Mouse (Mus musculus): Measurements from ENCODE around the gene Cdkn1b.

The Cdkn1b gene

DNA sequence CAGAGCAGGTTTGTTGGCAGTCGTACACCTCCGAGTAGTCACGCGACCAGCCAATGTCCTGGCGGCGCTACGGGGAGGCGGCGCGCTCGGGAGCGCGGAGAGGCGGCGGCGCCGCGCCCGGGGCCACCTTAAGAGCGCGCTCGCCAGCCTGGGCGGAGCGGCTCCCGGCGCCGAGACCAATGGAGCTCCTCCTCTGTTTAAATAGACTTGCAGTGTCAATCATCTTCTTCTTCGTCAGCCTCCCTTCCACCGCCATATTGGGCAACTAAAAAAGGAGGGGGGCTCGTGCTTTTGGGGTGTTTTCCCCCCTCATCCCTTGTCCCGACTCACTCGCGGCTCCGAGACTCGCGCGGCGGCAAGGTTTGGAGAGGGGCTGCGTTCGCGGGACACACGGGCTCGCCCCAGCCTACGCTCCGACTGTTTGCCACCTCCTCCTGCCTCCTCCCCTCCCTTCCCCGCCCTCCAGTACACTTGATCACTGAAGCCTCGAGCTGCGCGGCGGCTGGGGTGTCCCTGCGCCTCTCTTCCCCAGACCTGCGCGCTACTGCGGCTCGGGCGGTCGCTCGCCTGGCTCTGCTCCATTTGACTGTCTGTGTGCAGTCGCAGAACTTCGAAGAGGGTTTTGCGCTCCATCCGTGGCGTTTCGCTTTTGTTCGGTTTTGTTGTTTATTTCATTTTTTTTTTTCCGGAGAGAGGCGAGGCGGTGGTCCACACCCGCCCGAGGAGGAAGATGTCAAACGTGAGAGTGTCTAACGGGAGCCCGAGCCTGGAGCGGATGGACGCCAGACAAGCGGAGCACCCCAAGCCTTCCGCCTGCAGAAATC is at the start of gene Cdkn1b:
Gene Cdkn1b (plus strand): TSS at position 212 of the 824 bp plus-strand sequence.
- DNase-seq (ENCODE audit: low spot score in 2 of 2) = peak; percentile 55 to 89

DNA sequence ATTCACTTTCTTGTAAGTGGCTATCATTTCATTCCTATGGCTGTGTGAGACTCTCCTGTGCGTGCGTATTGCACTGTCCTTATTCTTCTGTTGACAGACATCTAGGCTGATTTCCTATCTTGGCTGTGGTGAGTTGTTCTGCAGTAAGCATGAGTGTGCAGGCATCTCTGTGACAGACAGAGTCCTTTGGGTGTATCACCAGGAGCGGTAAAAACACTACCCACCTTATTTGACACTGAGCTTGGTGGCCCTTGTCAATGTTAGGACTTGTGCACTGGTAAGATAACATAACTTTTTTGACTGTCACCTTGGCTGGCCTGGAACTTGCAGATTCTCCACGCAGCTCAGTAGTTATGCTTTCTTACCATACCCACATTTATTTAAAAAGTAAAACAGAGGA is 49.3 kb upstream of the Cdkn1b start:
- no peak for DNase-seq (ENCODE audit: low spot score in 2 of 2)

DNA sequence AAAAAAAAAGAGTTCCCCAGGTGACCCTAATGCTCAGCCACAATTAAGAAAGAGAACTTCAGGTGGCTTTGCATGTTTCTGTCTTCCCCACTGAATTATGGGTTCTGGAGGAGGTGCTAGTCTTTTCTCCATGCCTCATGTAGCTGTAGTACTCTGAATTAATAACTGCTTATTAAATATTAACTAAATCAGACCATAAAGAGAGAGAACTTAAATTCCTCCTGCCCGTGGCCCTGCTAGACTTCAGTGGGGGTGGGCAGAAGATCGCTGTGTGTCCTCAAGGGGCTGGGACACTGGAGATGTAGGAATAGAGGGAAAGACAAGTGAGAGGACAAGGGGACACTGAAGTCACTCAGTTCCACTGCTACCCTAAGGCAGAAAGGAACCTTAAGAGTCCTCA is 48.0 kb upstream of the Cdkn1b start:
- DNase-seq (ENCODE audit: low spot score in 2 of 2) = no peak

DNA sequence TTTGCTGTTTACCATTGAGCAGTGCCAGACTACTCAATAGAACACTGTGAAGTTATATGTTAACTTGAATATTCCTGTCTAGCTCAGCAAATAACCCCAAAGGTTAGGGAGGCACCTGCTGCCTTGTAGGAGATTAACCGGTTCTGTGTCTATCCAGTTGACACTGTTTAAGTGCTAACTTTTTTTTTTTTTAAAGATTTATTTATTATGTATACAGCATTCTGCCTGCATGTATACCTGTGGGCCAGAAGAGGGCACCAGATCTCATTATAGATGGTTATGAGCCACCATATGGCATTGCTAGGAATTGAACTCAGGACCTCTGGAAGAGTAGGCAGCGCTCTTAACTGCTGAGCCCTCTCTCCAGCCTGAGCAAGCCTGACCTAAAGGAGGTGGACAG is 47.2 kb upstream of the Cdkn1b start:
- no peak for DNase-seq (ENCODE audit: low spot score in 2 of 2)

DNA sequence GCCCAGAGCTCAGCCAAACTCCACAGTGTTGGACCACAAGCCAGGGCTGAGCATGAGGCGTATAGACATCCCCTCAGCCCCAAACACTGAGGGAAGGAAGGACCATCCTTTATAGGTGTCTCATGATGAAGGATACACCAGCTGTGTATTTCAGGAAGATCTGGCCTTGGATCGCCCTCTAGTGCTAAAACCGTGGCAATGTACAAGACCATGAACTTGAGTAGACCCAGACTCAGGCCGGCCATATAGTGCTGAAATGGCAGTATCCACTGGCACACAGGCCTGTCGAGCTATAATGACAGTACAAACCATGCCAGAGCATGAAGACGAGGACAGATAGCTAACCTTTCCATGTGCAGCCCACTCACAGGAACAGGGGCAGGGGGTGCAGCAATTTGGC is 43.4 kb upstream of the Cdkn1b start:
- no peak for DNase-seq (ENCODE audit: low spot score in 2 of 2)

DNA sequence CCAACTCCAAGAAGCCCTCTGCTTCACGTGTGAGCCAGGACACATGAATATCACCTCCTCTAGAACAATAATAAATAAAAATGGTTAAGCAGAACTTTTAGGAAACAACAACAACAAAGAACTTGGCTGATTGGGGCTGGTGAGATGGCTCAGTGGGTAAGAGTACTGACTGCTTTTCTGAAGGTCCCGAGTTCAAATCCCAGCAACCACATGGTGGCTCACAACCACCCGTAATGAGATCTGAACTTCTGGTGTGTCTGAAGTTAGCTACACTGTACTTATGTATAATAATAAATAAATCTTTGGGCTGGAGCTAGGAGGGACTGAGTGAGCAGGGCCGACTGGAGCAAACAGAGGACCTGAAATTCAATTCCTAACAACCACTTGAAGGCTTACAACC is 42.9 kb upstream of the Cdkn1b start:
- DNase-seq (ENCODE audit: low spot score in 2 of 2) = no peak

DNA sequence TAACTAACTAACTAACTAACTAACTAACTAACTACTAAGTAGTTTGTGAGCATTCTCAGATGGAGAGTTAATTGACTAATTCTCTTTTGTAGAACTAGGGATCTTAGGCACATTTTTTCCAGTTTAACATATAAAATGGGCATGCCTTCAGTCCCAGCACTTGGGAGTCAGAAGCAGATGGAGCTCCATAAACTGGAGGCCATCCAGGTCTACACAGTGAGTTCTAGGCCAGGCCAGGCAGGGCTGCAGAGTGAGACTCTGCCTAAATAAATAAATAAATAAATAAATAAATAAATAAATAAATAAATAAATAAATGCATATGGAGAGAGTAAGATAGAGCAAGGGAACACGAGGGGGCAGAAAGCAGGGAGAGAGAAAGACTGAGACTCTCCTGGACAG is 42.3 kb upstream of the Cdkn1b start:
- DNase-seq (ENCODE audit: low spot score in 2 of 2) = no peak

DNA sequence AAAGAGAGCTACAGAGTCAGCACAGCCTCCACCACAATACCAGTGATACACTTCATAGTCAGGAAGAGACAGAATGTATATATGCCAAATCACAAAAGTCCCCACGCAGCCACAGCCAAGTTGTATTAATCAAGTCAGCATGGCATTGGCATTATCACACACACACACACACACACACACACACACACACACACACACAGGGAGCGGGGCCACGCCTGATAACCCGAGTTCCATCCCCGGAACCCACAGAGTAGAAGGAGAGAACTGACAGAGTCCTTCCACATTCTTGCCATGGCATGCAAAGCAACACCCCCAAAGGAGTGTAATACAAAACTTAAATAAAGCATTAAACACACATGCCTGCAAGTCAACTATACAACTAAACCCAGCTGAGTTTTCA is 40.6 kb upstream of the Cdkn1b start:
- DNase-seq (ENCODE audit: low spot score in 2 of 2) = no peak

DNA sequence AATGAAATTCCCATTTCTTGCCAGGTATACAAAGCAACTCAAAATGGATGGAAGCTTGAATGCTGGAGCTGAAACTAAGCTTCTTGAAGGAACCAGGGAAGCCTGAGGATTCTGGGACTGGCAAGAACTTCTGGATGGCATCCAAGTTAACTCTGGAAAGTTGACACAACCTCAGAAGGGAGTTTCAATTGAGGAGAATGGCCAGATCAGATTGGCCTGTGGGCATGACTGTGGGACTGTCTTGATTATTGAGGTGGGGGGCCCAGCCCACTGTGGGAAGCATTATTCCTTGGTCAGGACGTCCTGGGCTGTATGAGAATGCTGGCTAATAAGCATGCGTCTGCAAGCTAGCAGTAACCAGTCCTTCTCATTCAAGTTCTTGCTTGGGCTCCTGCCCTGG is 40.2 kb upstream of the Cdkn1b start:
- DNase-seq (ENCODE audit: low spot score in 2 of 2) = no peak

DNA sequence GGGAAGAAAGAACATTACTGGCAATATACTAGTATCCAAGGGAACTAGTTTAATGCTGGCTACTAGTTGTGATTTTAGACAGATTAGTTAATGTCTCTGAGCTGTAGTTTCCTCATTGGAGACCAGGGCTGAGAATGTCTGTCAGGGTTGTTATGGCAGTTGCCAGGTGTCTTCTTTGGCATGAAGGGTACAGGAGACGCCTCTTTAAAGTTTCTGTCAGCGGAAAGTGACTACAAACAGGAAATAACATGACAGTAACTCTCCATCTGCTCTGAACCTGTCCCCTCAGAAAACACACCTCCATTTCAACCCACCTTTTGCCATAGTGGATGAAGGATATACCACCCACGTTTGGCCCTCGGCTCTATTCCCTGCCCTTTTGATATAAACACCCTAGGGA is 36.5 kb upstream of the Cdkn1b start:
- no peak for DNase-seq (ENCODE audit: low spot score in 2 of 2)

DNA sequence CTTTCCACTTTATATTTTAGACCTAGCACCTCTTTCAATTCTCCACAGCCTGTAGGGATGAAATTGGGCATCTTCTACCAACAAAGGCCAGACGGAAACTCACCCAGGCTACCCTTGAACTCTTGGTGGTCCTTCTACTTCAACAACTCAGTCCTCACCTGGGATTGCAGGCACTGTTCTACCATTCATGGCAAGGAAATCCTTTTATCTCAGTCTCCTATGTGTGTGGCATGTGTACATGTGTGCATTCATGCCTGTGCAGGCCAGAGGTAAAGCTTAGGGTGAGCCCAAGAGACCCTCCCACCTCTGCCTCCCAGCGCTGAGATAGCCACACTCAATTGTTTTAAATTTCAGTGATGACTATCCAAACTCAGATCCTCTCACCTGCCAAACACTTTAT is 34.7 kb upstream of the Cdkn1b start:
- no peak for DNase-seq (ENCODE audit: low spot score in 2 of 2)

DNA sequence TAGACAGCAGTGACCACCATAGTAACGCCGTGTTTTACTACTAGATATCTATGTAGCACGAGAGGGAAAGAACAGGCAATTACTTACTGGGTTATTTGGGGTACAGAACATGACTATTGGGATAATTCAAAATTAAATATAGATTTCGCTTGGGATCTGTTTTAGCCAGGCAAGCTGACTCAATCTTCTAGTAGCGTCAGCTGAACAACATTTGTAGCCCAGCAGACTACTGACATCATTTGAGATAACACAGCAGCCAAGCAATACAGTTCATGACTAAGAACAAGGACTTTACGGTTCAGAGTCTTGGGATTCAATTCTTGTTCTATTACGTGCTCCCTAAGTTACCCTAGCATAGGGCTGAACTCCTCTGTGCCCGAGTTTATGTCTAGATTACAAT is 33.7 kb upstream of the Cdkn1b start:
- no peak for DNase-seq (ENCODE audit: low spot score in 2 of 2)

DNA sequence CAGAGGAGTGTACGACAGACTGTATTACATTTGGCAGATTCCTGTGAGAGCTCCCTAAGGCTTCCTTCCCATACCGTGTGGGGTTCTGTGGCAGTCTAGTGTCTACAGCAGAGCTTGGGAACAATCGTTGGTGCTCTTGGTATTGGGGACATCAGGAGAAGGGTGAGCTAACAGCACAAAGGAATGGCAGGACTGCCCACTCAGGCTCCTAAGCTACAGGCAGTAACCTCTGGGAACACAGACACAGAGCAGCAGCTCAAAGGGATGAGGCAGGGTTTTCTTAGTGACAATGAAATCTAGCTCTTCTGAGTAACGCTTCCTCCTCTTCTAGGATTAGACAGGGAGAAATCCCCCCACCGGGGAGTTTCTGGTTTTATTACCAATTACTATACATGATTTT is 33.2 kb upstream of the Cdkn1b start:
- peak in 1 of 2 experiments; percentile 10 for DNase-seq (ENCODE audit: low spot score in 2 of 2)

DNA sequence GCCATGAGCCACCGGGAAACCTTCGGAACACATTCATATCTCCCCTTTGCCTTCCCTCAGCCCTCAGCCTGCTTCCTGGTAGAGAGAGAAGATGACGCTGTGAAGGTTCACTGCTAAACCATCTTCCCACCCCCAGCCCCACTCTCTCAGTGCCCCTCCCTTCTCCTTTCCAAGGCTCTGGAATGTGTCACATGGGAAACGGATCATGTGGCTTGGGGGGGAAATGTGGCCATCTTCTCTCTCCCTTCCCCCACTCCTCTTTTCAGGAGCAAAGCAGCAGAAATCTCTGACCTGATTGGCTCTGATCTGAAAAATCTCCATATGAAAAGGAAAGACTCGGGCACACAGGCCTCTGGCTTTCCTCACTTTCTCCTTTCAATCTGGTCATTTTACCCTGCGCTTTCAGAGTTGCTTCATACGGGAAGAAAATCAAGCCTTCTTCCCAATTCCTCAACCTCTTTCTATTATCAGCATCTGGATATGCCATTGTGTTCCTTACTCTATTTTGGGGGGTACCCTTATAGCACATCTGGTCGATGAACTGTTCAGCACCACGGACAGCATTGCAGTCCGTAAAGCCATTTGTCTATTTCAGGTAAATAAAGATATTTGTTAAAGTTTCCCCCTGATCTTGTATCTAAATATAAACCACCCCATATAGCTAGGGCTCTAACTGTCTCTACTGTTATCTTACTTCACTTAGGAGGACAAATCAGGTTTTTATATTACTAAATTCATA is 32.3 kb upstream of the Cdkn1b start:
- DNase-seq (ENCODE audit: low spot score in 2 of 2) = peak; percentile 68 to 81

DNA sequence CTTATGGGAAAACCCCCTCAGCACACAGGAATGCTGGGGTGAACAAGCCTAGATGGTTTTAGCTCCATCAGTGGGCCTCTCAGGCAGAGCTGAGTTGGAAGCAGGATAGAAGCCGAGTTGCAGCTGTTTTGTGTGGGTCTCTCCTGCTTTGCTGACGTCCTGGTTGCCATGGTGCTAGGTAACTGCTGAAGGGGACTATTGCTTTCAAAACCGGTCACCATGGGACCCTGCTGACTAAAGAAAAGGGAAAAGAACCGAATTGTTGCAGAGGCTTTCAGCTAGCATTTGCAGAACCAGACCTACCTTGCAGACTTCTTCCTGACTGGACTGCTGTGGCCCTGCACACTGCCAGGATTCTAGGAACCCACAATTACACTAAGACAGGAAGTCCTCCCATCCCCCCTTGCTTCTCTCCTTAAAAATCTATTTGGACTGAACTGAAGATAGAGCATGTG is 31.6 kb upstream of the Cdkn1b start:
- DNase-seq (ENCODE audit: low spot score in 2 of 2) = peak in 1 of 2 experiments; percentile 21

DNA sequence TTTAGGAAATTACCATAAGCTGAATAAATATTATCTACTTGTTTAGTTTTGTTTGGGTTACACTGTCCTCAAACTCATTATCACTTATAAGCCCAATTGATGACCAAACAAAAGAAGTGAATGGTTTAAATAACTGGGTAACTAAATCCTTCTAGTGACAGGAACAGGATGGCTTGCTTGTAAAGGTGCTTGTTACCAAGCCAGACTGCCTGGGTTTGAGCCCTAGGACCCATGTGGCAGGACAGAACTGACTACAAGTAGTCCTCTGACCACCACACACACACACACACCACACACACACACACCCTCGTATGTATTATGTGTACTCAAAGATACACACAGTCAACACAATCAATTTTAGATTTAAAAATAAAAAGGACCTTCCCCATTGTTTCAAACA is 30.4 kb upstream of the Cdkn1b start:
- no peak for DNase-seq (ENCODE audit: low spot score in 2 of 2)

DNA sequence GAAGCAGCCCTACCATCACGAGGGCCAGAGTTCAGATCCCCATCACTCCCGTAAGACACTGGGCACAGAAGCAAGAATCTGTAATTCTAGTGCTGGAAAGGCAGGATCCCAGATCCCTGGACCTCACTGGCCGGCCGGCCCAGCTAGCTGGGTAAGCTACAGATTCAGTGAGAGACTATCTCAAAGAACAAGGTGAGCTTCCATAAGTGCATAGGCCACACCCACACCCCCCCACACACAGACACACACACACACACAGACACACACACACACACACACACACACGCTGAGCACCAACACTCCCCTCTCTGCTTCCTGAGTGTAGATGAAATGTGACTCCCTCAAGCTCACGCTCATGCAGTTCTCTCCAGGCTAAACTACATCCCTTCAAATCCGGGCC is 29.8 kb upstream of the Cdkn1b start:
- DNase-seq (ENCODE audit: low spot score in 2 of 2) = no peak

DNA sequence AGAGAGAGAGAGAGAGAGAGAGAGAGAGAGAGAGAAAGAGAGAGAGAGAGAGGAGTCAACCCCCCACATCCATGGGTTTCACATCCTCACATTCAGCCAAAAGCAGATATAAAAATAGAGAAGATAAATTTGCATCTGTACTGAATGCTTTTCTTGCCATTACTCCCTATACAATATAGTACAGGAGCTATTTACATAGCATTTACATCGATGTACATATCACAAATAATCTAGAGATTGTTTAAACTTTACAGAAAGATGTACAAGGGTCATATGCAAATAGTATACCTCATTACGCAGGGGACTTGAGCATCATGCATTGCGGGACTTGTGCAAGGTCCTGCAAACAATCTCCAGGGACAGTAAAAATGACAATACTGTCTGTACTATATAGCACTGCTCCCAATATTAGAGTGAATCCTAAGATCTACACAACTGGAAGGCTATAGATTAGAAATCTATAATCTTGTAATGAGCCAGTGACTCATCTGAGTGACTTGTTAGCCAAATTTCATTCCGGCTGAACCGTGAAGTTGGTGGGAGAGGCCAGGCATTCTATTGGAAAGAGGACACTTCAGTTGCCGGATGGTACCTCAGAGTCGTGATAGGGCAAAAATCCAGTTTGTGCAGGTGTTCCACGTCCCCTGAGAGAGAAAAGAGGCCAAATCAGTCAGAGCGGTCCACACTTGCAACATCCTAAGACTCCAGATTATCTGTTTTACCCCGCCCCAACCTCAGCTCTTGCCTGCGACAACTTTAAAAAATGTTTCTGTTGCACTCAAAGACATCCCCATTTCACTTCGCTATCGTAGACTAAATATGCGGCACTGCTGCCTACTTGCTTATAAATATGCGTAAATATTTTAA is 23.4 kb upstream of the Cdkn1b start:
- DNase-seq (ENCODE audit: low spot score in 2 of 2) = no peak

DNA sequence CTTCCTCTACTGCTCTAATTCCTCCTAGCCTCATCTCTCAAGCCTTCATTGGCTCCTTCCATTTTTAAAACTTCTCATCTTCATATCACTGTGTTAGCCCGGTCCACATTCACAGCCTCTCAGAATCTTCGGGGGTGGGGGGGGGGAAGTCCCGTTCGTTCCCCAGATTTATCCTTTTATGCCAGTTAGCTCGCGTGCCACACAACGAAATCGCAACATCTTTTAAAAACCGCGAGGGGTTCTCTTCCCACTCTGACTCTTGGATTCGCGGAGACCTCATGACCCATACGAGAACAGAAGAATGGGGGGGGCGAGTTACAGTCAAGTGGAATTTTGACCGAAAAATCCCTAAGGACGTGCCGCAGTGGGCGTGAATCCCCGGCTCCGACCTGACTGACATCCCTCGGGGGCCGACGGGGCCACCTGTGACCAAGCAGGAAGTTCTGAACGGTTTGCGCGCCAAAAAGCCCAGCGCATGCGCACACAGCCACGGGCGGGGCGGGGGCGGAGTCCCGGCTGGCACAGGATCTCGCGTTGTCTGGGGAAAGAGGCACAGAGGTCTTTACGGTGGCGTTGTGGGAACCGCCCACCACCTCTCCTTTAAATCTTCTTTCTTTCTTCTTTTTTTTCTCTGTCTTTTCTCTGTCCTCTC is 22.6 kb upstream of the Cdkn1b start:
- peak; percentile 95 to 98 for DNase-seq (ENCODE audit: low spot score in 2 of 2)

DNA sequence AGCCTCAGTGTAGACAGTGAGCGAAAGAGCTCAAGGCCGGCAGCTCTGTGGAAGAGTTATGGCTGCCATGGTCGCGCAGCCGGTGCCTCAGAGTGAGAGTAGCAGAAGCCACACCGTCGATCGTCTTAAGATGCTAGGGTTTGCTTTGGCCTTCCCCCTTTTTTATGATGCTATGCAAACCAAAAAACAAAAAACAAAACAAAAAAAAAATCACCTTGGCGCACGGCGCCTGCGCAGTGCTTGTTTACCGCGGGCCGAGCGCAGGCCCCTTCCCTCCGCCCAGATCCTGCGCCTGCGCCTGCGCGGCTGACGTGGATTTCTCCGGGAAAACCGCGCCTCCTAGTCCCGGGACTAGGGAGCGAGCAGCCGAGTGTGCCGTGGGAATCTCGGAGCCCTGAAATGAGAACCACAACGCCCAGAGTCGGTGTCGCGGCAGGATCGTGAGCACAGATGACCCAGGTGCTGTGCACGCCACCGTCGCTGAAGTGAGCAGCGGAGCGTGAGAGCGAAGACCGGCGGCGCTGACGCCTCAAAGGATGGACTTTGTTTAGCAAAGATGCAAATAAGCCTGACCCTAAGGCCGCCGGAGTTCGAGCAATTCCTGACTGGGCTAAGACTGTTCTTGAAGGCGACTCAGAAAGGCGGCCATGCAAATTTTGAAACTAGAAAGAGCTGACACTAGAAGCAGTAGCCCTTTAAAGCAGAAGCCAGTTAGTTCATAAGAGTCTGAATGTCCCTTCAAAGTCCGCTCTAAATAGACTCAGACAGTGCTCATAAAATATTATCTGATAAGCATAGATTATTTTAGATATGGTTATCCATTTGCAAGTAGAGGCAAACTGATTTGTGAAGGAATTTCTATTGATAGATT is 21.9 kb upstream of the Cdkn1b start, which contains the start of gene Gpr19:
Gene Gpr19 (minus strand): TSS at position 484 of the 871 bp plus-strand sequence.
- DNase-seq (ENCODE audit: low spot score in 2 of 2) = peak; percentile 72 to 85

DNA sequence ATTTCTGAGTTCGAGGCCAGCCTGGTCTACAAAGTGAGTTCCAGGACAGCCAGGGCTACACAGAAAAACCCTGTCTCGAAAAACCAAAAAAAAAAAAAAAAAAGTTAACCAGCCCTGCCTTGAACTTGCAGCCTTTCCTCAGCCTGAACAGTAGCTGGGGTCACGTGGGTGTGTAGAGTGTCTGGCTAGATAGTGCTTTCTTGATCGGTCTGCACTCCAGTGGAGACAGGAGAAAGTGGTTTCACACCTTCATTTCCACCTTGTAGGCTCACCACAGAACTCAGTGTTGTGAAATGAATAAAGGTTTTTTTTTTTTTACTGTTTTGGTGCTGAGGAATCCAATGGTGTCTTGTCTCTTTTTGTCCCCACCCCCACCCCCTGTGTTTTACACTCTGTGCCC is 16.8 kb upstream of the Cdkn1b start:
- DNase-seq (ENCODE audit: low spot score in 2 of 2) = no peak
